Mouse (Mus musculus) MEL (cell line): ENCODE results near the gene Map3k12. TPM values are rescaled to one million over a fixed set of nuclear protein-coding genes. Genes with fewer than 3 reads are reported as not detected.

ENCODE experiments used
- DNase-seq: peaks from one replicate; pipeline ENCODE4 v3.0.0; 2011; ENCODE audit warnings: low read depth, low spot score
- H3K27ac ChIP-seq: 2 replicates; pipeline ENCODE4 v1.5.1; 2012; ENCODE audit warnings: low read depth, mild to moderate bottlenecking, control low read depth, low read length, moderate library complexity; ENCODE audit not compliant: control insufficient read depth
- H3K27me3 ChIP-seq, 2 experiments: fragments of 150-350 bp in 1 of 2; sonication (generic) in 1 of 2; 2 replicates each; pipeline ENCODE4 v1.6.1; 2012; ENCODE audit warnings: low read length in 2 of 2, mild to moderate bottlenecking in 2 of 2, improper control_type of control experiment in 1 of 2, moderate library complexity in 1 of 2; ENCODE audit not compliant: insufficient read depth in 2 of 2, control insufficient read depth in 1 of 2
- H3K36me3 ChIP-seq, 2 experiments: 2 replicates each; pipeline ENCODE4 v1.6.1; 2012 to 2014; ENCODE audit warnings: low read length in 2 of 2, improper control_type of control experiment in 1 of 2, inconsistent platforms in 1 of 2, mild to moderate bottlenecking in 1 of 2; ENCODE audit not compliant: insufficient read depth in 2 of 2, control insufficient read depth in 1 of 2
- H3K4me1 ChIP-seq, 2 experiments: fragments of 150-350 bp in 1 of 2; sonication (generic) in 1 of 2; 2 replicates each; pipeline ENCODE4 v1.6.1; 2012; ENCODE audit warnings: low read length in 2 of 2, improper control_type of control experiment in 1 of 2, mild to moderate bottlenecking in 1 of 2; ENCODE audit not compliant: insufficient read depth in 2 of 2, control insufficient read depth in 1 of 2
- H3K4me3 ChIP-seq, 2 experiments: fragments of 150-350 bp in 1 of 2; sonication (generic) in 1 of 2; 2 replicates each; pipeline ENCODE4 v1.5.1; 2012; ENCODE audit warnings: low read depth in 2 of 2, low read length in 2 of 2, mild to moderate bottlenecking in 2 of 2, moderate library complexity in 2 of 2, control low read depth in 1 of 2, improper control_type of control experiment in 1 of 2; ENCODE audit not compliant: control insufficient read depth in 1 of 2, insufficient read depth in 1 of 2
- H3K79me2 ChIP-seq: 2 replicates; pipeline ENCODE4 v1.6.1; 2012; ENCODE audit warnings: mild to moderate bottlenecking, low read length, moderate library complexity; ENCODE audit not compliant: control insufficient read depth, poor library complexity, insufficient read depth
- H3K9ac ChIP-seq: 2 replicates; pipeline ENCODE4 v1.6.1; 2012; ENCODE audit warnings: low read depth, mild to moderate bottlenecking, control low read depth, low read length, moderate library complexity; ENCODE audit not compliant: control insufficient read depth, poor library complexity, severe bottlenecking
- H3K9me3 ChIP-seq: fragments of 150-350 bp; sonication (generic); replicated peaks from 2 replicates; pipeline ENCODE4 v1.6.1; 2012; ENCODE audit warnings: mild to moderate bottlenecking, low read length, improper control_type of control experiment, moderate library complexity; ENCODE audit not compliant: insufficient read depth
- BHLHE40 ChIP-seq: IDR thresholded peaks from 2 replicates; pipeline ENCODE4 v1.6.1; 2012; ENCODE audit warnings: low read depth, mild to moderate bottlenecking, inconsistent platforms, low read length, improper control_type of control experiment, borderline replicate concordance
- CHD1 ChIP-seq: IDR thresholded peaks from 2 replicates; pipeline ENCODE4 v1.6.1; 2012; ENCODE audit warnings: low read depth, mild to moderate bottlenecking, inconsistent platforms, low read length, improper control_type of control experiment
- CHD2 ChIP-seq: IDR thresholded peaks from 2 replicates; pipeline ENCODE4 v1.6.1; 2011; ENCODE audit warnings: low read length, improper control_type of control experiment
- CTCF ChIP-seq, 3 experiments: IDR thresholded peaks in 2 of 3; conservative IDR thresholded peaks in 1 of 3; 2 replicates each; pipeline ENCODE4 v1.5.1; 2011 to 2012; ENCODE audit warnings: low read length in 3 of 3, low read depth in 2 of 3, mild to moderate bottlenecking in 2 of 3, improper control_type of control experiment in 1 of 3, inconsistent platforms in 1 of 3, mixed read lengths in 1 of 3, moderate library complexity in 1 of 3; ENCODE audit not compliant: control insufficient read depth in 1 of 3, insufficient read depth in 1 of 3, poor library complexity in 1 of 3, severe bottlenecking in 1 of 3
- E2F4 ChIP-seq: IDR thresholded peaks from 2 replicates; pipeline ENCODE4 v1.6.1; 2011; ENCODE audit warnings: low read depth, low read length, improper control_type of control experiment, borderline replicate concordance
- ELF1 ChIP-seq: IDR thresholded peaks from 2 replicates; pipeline ENCODE4 v1.6.1; 2014; ENCODE audit warnings: low read depth, mild to moderate bottlenecking, inconsistent platforms, low read length, improper control_type of control experiment, moderate library complexity
- EP300 ChIP-seq, 2 experiments: IDR thresholded peaks; 2 replicates each; pipeline ENCODE4 v1.6.1; 2011; ENCODE audit warnings: improper control_type of control experiment in 2 of 2, low read length in 2 of 2, low read depth in 1 of 2, mild to moderate bottlenecking in 1 of 2
- ETS1 ChIP-seq: IDR thresholded peaks from 2 replicates; pipeline ENCODE4 v1.6.1; 2012; ENCODE audit warnings: low read depth, mild to moderate bottlenecking, inconsistent platforms, low read length, improper control_type of control experiment, moderate library complexity
- GABPA ChIP-seq: IDR thresholded peaks from 2 replicates; pipeline ENCODE4 v1.6.1; 2012; ENCODE audit warnings: low read depth, mild to moderate bottlenecking, inconsistent platforms, low read length, improper control_type of control experiment, moderate library complexity
- GATA1 ChIP-seq: IDR thresholded peaks from 2 replicates; pipeline ENCODE4 v1.6.1; 2011; ENCODE audit warnings: low read depth, low read length, improper control_type of control experiment
- HCFC1 ChIP-seq: IDR thresholded peaks from 2 replicates; pipeline ENCODE4 v1.6.1; 2012; ENCODE audit warnings: low read depth, mild to moderate bottlenecking, inconsistent platforms, low read length, improper control_type of control experiment, moderate library complexity
- JUND ChIP-seq: IDR thresholded peaks from 2 replicates; pipeline ENCODE4 v1.6.1; 2011; ENCODE audit warnings: low read depth, mild to moderate bottlenecking, improper control_type of control experiment, low read length
- KAT2A ChIP-seq: conservative IDR thresholded peaks from 2 replicates; pipeline ENCODE4 v1.6.1; 2012; ENCODE audit warnings: low read depth, low read length, improper control_type of control experiment, inconsistent platforms
- MAFK ChIP-seq: IDR thresholded peaks from 2 replicates; pipeline ENCODE4 v1.6.1; 2011; ENCODE audit warnings: low read depth, mild to moderate bottlenecking, low read length, improper control_type of control experiment, borderline replicate concordance
- MAX ChIP-seq: IDR thresholded peaks from 2 replicates; pipeline ENCODE4 v1.6.1; 2011; ENCODE audit warnings: low read length, improper control_type of control experiment
- MAZ ChIP-seq: IDR thresholded peaks from 2 replicates; pipeline ENCODE4 v1.6.1; 2012; ENCODE audit warnings: low read depth, mild to moderate bottlenecking, inconsistent platforms, low read length, improper control_type of control experiment
- MEF2A ChIP-seq: IDR thresholded peaks from 2 replicates; pipeline ENCODE4 v1.6.1; 2014; ENCODE audit warnings: low read depth, mild to moderate bottlenecking, inconsistent platforms, low read length, improper control_type of control experiment; ENCODE audit not compliant: poor library complexity, insufficient replicate concordance, severe bottlenecking; ENCODE audit errors: extremely low read depth
- MYB ChIP-seq: IDR thresholded peaks from 2 replicates; pipeline ENCODE4 v1.6.1; 2011; ENCODE audit warnings: mild to moderate bottlenecking, low read depth, low read length, improper control_type of control experiment
- MYC ChIP-seq: IDR thresholded peaks from 2 replicates; pipeline ENCODE4 v1.6.1; 2011; ENCODE audit warnings: low read depth, mild to moderate bottlenecking, low read length, improper control_type of control experiment, moderate library complexity
- NELFE ChIP-seq: IDR thresholded peaks from 2 replicates; pipeline ENCODE4 v1.6.1; 2011; ENCODE audit warnings: low read depth, low read length, improper control_type of control experiment
- NRF1 ChIP-seq: IDR thresholded peaks from 2 replicates; pipeline ENCODE4 v1.6.1; 2014; ENCODE audit warnings: low read depth, mild to moderate bottlenecking, inconsistent platforms, low read length, improper control_type of control experiment, moderate library complexity; ENCODE audit not compliant: poor library complexity, insufficient read depth, severe bottlenecking
- POLR2AphosphoS2 ChIP-seq: IDR thresholded peaks from 2 replicates; pipeline ENCODE4 v1.6.1; 2011; ENCODE audit warnings: low read length, improper control_type of control experiment
- POLR2AphosphoS5 ChIP-seq: IDR thresholded peaks from 2 replicates; pipeline ENCODE4 v1.6.1; 2012; ENCODE audit warnings: low read depth, borderline replicate concordance, mild to moderate bottlenecking, inconsistent platforms, low read length, moderate library complexity, mixed read lengths
- RAD21 ChIP-seq: IDR thresholded peaks from 2 replicates; pipeline ENCODE4 v1.6.1; 2011; ENCODE audit warnings: mild to moderate bottlenecking, low read depth, low read length, improper control_type of control experiment
- SIN3A ChIP-seq: IDR thresholded peaks from 2 replicates; pipeline ENCODE4 v1.6.1; 2012; ENCODE audit warnings: low read length, improper control_type of control experiment, inconsistent platforms
- TBP ChIP-seq: IDR thresholded peaks from 2 replicates; pipeline ENCODE4 v1.8.0; 2011; ENCODE audit warnings: low read depth, low read length, improper control_type of control experiment
- TCF12 ChIP-seq: IDR thresholded peaks from 2 replicates; pipeline ENCODE4 v1.6.1; 2014; ENCODE audit warnings: low read depth, mild to moderate bottlenecking, inconsistent platforms, low read length, improper control_type of control experiment, moderate library complexity
- UBTF ChIP-seq: IDR thresholded peaks from 2 replicates; pipeline ENCODE4 v1.6.1; 2012; ENCODE audit warnings: low read depth, mild to moderate bottlenecking, inconsistent platforms, low read length, improper control_type of control experiment, moderate library complexity, borderline replicate concordance; ENCODE audit not compliant: insufficient read depth
- USF2 ChIP-seq, 2 experiments: IDR thresholded peaks; 2 replicates each; pipeline ENCODE4 v1.6.1; 2011 to 2012; ENCODE audit warnings: improper control_type of control experiment in 2 of 2, low read length in 2 of 2, borderline replicate concordance in 1 of 2, inconsistent platforms in 1 of 2, low read depth in 1 of 2, mild to moderate bottlenecking in 1 of 2; ENCODE audit not compliant: insufficient read depth in 1 of 2
- ZC3H11A ChIP-seq: IDR thresholded peaks from 2 replicates; pipeline ENCODE4 v1.6.1; 2012; ENCODE audit warnings: low read depth, mild to moderate bottlenecking, inconsistent platforms, low read length, improper control_type of control experiment
- ZKSCAN1 ChIP-seq: IDR thresholded peaks from 2 replicates; pipeline ENCODE4 v1.6.1; 2012; ENCODE audit warnings: low read depth, mild to moderate bottlenecking, inconsistent platforms, low read length, improper control_type of control experiment, moderate library complexity
- ZMIZ1 ChIP-seq: IDR thresholded peaks from 2 replicates; pipeline ENCODE4 v1.6.1; 2012; ENCODE audit warnings: low read depth, mild to moderate bottlenecking, inconsistent platforms, low read length, improper control_type of control experiment, moderate library complexity
- polyA plus RNA-seq, 2 experiments: library from polyadenylated mRNA; stranded (reverse) in 1 of 2; unstranded in 1 of 2; fragments of >175 nt in 1 of 2; fragments of >200 nt in 1 of 2; gene quantifications; 2 replicates each; pipeline versions ENCODE4 v1.2.1 to v1.2.4; 2012; ENCODE audit warnings: low replicate concordance in 2 of 2, low read depth in 1 of 2; ENCODE audit not compliant: insufficient read length in 2 of 2, insufficient read depth in 1 of 2, missing spikeins in 1 of 2
- total RNA-seq: library from RNA; depleted of rRNA; stranded (reverse); fragments of 300-350 nt; gene quantifications from 2 replicates; pipeline ENCODE4 v1.2.3, GENCODE M21; 2012

Gene Map3k12
- total and polyA plus RNA-seq, 3 experiments = 1.7 to 2.8 TPM; not detected in 1

- peaks cover 17% of the 10 kb centered on the region for H3K79me2 ChIP-seq
- H3K9me3 ChIP-seq = no peaks in the 10 kb centered on the region
- DNase-seq = no peak
- peaks cover 5 to 20% of the 10 kb centered on the region in 2 experiments; a peak in 3 of 4 replicates for H3K4me1 ChIP-seq
- peak overlapping the region; percentile 67 to 80 for H3K4me3 ChIP-seq
- TF ChIP-seq CTCF (IDR thresholded peaks at IDR 0.05 in 2 of 3, conservative IDR thresholded peaks at IDR 0.05 in 1 of 3; ENCODE audit: control insufficient read depth in 1 of 3, insufficient read depth in 1 of 3, low read depth in 2 of 3, low read length in 3 of 3, poor library complexity in 1 of 3, severe bottlenecking in 1 of 3) (no peak), TCF12 (no peak), NELFE (no peak), MAZ (no peak), POLR2AphosphoS5 (no peak), ZKSCAN1 (no peak), TBP (no peak), JUND (no peak), BHLHE40 (no peak), UBTF (0 out of 2 replicates have a peak, but pooled peaks have one; percentile 42), GATA1 (no peak), ZMIZ1 (no peak; the same call in 1 of the 2 replicates), USF2 (IDR thresholded peaks at IDR 0.05; ENCODE audit: borderline replicate concordance in 1 of 2, insufficient read depth in 1 of 2, low read depth in 1 of 2, low read length in 2 of 2) (no peak), CHD1 (peak; percentile 94; the same call in 1 of the 2 replicates), MAX (no peak; the same call in 1 of the 2 replicates), CHD2 (no peak), RAD21 (no peak), ZC3H11A (no peak), GABPA (no peak), EP300 (IDR thresholded peaks at IDR 0.05; ENCODE audit: low read depth in 1 of 2, low read length in 2 of 2) (0 out of 4 replicates have a peak, but pooled peaks of 1 of the 2 experiments have one; percentile 9), HCFC1 (no peak), E2F4 (0 out of 2 replicates have a peak, but pooled peaks have one; percentile 11), KAT2A (no peak), POLR2AphosphoS2 (no peak), NRF1 (no peak), ETS1 (0 out of 2 replicates have a peak, but pooled peaks have one; percentile 5), MYC (no peak; the same call in 1 of the 2 replicates), ELF1 (no peak), SIN3A (peak; percentile 11), MAFK (no peak), MYB (no peak), MEF2A (no peak)
- H3K36me3 ChIP-seq = peaks cover 0 to 16% of the 10 kb centered on the region in 2 experiments; a peak in 2 of 4 replicates
- H3K27me3 ChIP-seq = no peaks in the 10 kb centered on the region
- peak overlapping the region; percentile 95 for H3K27ac ChIP-seq
- peak overlapping the region; percentile 86 for H3K9ac ChIP-seq
Measured at GRCm38 (mm10) chr15:102518859-102519201, 2.0 kb upstream of the Map3k12 start.
